Mouse (Mus musculus): Measurements from ENCODE around the gene Ppm1l.

DNA sequence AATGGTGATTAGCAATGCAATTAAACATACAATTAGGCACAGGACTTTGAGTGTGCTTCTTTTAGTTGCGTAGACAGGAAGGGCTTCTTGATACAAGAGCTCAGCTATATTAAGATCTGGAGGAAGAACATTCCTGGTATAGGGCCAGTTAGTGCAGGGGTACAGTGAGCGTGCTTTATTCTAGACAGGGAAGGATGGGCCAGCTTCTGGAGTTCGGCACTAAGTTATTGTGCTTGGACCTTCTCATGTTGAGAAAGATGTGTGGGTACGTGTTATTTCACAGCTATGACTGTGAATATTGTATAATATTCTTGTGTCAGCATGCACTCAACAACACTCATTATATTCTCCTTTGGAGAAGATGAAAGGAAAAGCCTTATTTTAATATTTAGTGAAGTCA, 29.9 kb downstream of the Ppm1l start:
- TF ChIP-seq CTCF (conservative IDR thresholded peaks at IDR 0.05; ENCODE audit: low read length) = no peak
- TF ChIP-seq NANOG (IDR thresholded peaks at IDR 0.05; ENCODE audit: borderline replicate concordance, low read length) = no peak
